Mouse (Mus musculus) left cerebral cortex, postnatal 4 days (tissue): ENCODE results near the gene Sh3kbp1. TPM values are rescaled to one million over a fixed set of nuclear protein-coding genes. Genes with fewer than 3 reads are reported as not detected.

ENCODE experiments used
- DNase-seq: peaks from one replicate; pipeline ENCODE4 v3.0.0-alpha.2; 2022
- intact Hi-C: fragments of 180-260 bp; cut with DNase I; formaldehyde crosslinking; loops from one replicate; pipeline ENCODE4 v1.15.1; 2025
- total RNA-seq, 2 experiments: library from RNA; stranded (reverse); gene quantifications; 2 replicates each; pipeline ENCODE4 v1.2.3; 2021

The Sh3kbp1 gene
- total RNA-seq, 2 experiments from 2014 or later = 95.4 to 102 TPM

GRCm38 (mm10) chrX:159735513-159736099 is 108.5 kb downstream of the Sh3kbp1 start:
- peak; percentile 19 for DNase-seq

GRCm38 (mm10) chrX:159737344-159737743 is 110.3 kb downstream of the Sh3kbp1 start:
- DNase-seq = no peak
- intact Hi-C loops = no loop called here

More at GRCm38 (mm10) chrX:159735513-159736099, 108.5 kb downstream of the Sh3kbp1 start:
- intact Hi-C loops = no loop called here

- intact Hi-C loops = no loop called here
These were observed 117.0 kb downstream of the Sh3kbp1 start for GRCm38 (mm10) chrX:159744035-159744434.

GRCm38 (mm10) chrX:159744620-159745019 is 117.5 kb downstream of the Sh3kbp1 start:
- intact Hi-C loops = no loop called here
- DNase-seq = no peak

More at GRCm38 (mm10) chrX:159744035-159744434, 117.0 kb downstream of the Sh3kbp1 start:
- peak; percentile 73 for DNase-seq

- intact Hi-C loops = no loop called here
- peak; percentile 54 for DNase-seq
These were observed 124.8 kb downstream of the Sh3kbp1 start for GRCm38 (mm10) chrX:159751834-159752233.

GRCm38 (mm10) chrX:159756261-159756660 is 129.2 kb downstream of the Sh3kbp1 start:
- intact Hi-C loops = no loop called here
- no peak for DNase-seq

GRCm38 (mm10) chrX:159756901-159757821 is 130.1 kb downstream of the Sh3kbp1 start:
- intact Hi-C loops = no loop called here
- no peak for DNase-seq

GRCm38 (mm10) chrX:159757854-159758540 is 130.9 kb downstream of the Sh3kbp1 start:
- intact Hi-C loops = no loop called here
- DNase-seq = no peak

GRCm38 (mm10) chrX:159763801-159764200 is 136.7 kb downstream of the Sh3kbp1 start:
- no peak for DNase-seq
- intact Hi-C loops = no loop called here

- intact Hi-C loops = no loop called here
- no peak for DNase-seq
These were observed 138.8 kb downstream of the Sh3kbp1 start for GRCm38 (mm10) chrX:159765850-159766249.

- intact Hi-C loops = no loop called here
- DNase-seq = no peak
These were observed 141.9 kb downstream of the Sh3kbp1 start for GRCm38 (mm10) chrX:159769005-159769404.

- no peak for DNase-seq
These were observed 142.7 kb downstream of the Sh3kbp1 start for GRCm38 (mm10) chrX:159769773-159770172.

GRCm38 (mm10) chrX:159772137-159772536 is 145.1 kb downstream of the Sh3kbp1 start:
- intact Hi-C loops = no loop called here

More at GRCm38 (mm10) chrX:159769773-159770172, 142.7 kb downstream of the Sh3kbp1 start:
- intact Hi-C loops = no loop called here

GRCm38 (mm10) chrX:159775042-159775441 is 148.0 kb downstream of the Sh3kbp1 start:
- intact Hi-C loops = no loop called here
- no peak for DNase-seq

More at GRCm38 (mm10) chrX:159772137-159772536, 145.1 kb downstream of the Sh3kbp1 start:
- DNase-seq = no peak

- no peak for DNase-seq
- intact Hi-C loops = no loop called here
These were observed 151.7 kb downstream of the Sh3kbp1 start for GRCm38 (mm10) chrX:159778787-159779186.

- DNase-seq = no peak
- intact Hi-C loops = no loop called here
These were observed 163.4 kb downstream of the Sh3kbp1 start for GRCm38 (mm10) chrX:159790516-159790915.

GRCm38 (mm10) chrX:159795603-159796002 is 168.5 kb downstream of the Sh3kbp1 start:
- DNase-seq = no peak
- intact Hi-C loops = no loop called here

GRCm38 (mm10) chrX:159804371-159804770 is 177.3 kb downstream of the Sh3kbp1 start:
- intact Hi-C loops = no loop called here
- no peak for DNase-seq

GRCm38 (mm10) chrX:159809510-159809909 is 182.4 kb downstream of the Sh3kbp1 start:
- intact Hi-C loops = no loop called here

GRCm38 (mm10) chrX:159810469-159810868 is 183.4 kb downstream of the Sh3kbp1 start:
- no peak for DNase-seq
- intact Hi-C loops = no loop called here

More at GRCm38 (mm10) chrX:159809510-159809909, 182.4 kb downstream of the Sh3kbp1 start:
- DNase-seq = no peak

GRCm38 (mm10) chrX:159817508-159817907 is 190.4 kb downstream of the Sh3kbp1 start:
- DNase-seq = no peak
- intact Hi-C loops = no loop called here
